Mouse (Mus musculus): Measurements from ENCODE around the gene Emg1.

Gene Emg1

DNA sequence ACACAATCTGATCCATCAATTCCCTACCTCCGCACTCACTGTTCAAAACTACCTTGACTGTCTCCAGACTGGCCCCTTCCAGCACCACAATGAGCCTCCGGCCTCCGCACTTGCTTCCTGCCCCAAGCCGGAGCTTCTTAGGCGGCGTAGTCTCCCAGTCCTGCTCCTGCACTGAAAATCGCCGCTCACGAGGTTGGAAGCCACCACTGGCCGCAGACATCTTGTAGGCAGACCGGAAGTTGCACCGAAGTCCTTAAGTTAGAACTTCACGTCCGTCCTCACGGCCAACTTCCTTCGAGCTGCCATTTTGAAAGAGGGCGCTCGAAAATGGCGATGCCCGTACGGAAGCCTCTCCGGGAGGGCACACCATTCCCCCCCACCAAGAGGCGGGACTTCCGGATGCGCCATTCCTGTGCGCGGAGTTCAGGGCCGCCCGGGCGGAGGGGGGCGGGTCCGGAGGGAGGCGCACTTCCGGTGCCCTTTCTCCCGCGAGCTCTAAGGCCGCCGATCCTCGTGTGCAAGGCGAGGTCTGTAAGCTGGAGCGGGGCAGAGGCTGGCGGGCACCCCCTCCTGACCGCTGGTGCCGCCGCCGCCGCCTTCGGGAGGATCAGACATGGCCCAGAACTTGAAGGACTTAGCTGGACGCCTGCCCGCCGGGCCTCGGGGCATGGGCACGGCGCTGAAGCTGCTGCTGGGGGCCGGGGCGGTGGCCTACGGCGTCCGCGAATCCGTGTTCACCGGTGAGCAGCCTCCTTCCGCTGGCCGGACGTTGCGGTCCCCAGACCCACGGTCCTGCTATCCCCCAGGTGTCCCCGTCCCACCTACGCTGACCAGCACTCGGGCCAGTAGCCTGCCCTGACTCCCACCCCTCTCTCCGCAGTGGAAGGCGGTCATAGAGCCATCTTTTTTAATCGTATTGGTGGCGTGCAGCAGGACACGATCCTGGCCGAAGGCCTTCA lies at the start of gene Emg1, which contains the start of gene Phb2:
Gene Emg1 (minus strand): TSS at position 355 of the 959 bp plus-strand sequence.
Gene Phb2 (plus strand): TSS at position 513 of the 959 bp plus-strand sequence.
- DNase-seq (ENCODE audit: low read depth) = peak; percentile 99

DNA sequence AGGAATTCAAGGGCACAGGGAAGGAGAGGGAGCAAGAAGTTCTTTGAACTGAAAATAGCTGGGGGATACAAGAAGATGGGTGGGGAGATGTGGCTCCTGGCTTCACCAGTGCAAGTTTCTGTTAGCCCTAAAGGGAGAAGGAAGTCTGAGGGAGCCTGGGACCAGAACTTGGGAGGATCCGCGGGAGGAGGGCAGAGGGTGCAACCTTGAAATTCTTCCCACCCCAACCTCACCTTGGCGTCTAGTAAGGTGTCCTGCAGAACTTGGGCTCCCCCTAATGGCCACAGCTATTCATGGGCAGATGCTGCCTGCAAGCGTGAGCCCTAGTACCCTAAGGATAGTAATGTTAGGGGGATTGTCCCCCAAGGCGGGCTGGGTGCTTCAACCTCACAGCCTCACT lies 47.3 kb upstream of the Emg1 start:
- peak; percentile 92 for DNase-seq (ENCODE audit: low read depth)

DNA sequence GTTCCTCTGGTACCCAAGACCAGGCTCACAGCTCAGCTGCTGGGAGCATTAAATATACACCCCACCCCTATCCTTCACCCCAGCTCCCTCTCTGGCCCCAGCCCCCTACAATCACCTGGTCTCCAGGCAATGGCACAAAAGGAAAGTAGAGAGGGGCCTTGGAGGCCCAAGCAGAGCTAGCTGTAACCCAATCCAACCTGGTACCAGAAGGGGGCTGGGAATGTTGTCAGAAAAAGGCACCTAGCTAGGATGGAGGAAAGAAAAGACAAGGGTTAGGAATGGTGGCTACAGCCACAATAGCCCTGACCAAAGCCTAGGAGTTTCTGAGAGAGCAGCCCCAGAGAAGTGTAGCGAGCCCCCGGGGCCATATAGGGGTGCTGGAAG lies 46.9 kb upstream of the Emg1 start:
- DNase-seq (ENCODE audit: low read depth) = no peak

DNA sequence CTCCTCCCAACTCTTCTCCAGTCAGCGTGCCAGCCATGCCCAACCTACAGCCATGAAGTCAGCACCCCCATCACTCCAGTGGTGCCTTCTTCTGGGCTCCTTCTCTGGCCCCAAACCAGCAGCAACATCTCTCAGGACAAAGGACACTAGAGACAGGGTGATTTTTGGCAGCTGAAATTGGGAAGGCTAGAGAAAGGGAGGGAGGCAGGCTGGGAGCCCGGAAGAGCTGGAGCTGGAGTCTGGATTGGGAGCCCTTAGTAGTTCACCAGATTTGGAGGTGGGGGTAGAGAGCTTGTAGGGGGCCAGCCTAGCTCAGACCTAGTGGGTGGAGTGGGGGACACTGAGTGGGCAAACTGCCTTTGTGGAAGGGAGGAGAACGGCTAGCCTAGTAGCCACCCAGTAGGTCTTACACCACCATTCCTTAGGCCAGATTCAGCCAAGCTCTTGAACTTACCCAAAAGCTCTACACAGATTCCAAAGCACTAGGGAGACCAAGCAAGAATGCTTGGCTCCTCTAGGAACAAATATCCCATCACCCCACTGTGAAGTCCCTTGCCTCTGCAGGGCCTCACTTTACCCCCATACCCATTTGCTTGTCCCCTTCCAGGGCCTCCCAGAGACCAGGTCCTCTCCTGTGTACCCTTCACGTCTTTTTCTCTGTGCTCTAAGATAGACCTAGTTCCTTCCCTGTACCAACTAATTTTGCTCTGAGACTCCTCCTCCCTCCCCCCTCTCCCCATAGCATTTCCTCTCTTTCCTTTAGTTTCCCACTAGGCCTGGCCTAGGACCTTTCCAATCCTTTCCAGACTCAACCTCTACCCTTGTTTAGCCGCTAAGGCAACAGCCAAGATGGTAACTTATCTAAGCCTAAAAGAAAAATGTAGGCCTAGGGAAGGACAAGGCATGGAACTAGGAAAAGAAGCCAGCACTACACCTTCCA lies 46.2 kb upstream of the Emg1 start:
- peak; percentile 85 for DNase-seq (ENCODE audit: low read depth)

DNA sequence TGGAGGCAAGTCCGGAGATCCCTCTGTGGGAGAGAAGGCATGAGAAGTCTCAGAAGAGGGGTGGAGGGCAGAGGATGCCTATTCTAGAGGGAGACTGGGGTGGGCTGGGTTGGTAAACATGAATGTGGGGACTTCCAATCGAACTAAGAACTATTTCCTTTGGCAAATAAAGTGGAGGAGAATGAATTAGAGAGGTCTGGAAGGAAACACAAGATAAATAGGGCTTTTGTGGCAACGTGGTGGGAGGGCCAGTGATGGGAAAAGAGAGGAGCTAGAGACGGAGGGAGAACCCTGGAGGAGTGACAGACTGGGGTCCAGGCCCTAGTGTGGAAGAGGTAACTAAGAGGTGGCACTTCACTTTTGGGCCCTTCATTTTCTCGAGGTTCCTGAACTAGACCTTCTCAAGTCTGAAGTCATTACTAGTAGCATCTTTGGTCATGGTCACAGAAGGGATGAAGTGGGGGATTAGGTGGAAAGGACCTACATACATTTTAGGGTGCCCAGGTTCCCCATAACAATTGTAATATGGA lies 45.4 kb upstream of the Emg1 start:
- no peak for DNase-seq (ENCODE audit: low read depth)

DNA sequence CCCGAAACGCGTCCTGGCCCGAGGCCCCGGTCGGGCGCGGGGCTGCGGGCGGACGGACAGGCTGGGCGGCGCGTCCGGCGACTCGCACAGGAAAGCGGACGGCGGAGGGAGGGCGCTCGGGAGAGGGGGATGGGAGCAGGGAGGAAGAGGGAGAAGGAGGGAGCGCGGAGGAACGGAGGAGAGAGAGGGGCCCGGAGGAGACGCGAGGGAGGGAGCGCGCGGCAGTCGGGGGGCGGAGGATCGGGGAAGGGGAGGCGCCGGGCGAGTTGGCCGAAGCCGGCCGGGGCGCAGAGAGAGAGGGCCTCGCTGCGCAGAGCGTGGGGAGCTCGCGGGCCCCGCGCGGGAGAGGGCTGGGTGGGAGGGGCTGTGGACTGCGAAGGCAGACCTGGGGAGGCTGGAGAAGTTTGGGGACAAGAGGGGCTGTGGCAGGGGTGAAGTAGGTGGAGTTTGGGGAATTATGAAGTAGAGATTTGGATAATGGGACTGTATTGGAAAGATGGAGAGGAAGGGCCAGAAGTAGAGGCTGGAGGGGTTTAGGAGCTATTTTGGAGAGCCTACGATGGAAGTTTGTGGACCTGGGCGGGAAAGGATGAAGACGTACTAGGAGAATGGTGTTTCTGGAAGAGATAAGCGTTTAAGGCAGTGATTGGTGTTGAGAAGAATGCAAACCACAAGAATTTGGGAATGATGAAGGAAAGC lies 44.8 kb upstream of the Emg1 start:
- DNase-seq (ENCODE audit: low read depth) = peak; percentile 94

DNA sequence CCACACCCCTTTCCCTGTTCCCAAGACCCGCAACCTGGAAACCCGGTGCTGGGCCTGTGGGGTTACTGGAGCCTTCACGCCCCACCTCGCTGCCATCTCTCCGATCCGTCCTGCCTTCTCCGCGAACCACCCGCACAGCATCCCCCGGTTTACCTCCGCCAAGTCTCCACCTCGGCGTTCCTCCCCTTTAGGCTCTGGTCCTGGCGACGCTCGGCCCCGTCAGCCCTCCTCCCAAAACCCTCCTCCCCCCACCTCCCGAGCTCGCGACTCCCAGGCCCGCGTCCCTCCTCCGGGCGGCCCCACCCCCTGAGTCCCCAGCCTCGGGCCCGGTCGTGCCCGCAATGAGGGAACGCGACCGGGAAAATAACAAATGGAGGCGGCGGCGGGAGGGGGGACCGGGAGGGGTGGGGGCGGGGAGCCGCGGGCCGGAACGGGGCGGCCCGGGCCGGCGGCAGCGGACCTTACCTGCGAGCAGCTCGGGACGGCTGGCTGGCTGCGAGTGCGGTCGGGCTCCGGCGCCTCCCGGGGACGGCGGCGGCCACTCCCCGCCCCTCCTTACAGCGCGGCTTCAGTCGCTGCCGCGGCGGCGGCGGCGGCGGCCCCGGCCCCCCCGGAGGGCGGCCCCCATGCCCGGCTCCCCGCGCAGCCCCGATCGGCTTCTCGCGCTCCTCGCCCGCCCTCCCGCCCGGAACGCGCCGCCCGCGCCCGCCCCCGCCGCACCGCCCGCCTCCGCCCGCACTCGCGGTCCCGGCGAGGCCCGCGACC lies 44.0 kb upstream of the Emg1 start, which contains the start of the genes Gm45234 and Atn1:
Gene Gm45234 (minus strand): TSS at position 191 of the 765 bp plus-strand sequence.
Gene Atn1 (minus strand): TSS at position 694 of the 765 bp plus-strand sequence.
- peak; percentile 85 for DNase-seq (ENCODE audit: low read depth)

DNA sequence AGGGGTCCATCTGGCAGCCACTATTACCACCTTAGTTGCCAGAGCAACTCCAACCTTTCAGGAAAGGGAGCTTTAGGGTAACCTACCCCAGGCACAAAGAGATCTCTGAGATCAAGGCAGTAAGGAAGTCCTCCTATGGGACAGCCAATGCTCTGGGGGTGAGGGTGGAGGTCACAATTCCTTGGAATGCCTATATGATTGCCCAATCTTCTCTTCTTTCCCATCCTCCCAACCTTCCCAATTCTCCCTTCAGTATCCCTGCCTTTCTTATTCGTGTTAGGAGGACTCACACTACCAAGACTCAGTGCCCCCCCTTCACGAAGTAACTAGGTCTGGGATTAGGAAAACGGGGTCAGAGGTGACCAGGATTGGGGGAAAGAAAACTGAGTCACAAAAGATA lies 43.3 kb upstream of the Emg1 start:
- peak; percentile 50 for DNase-seq (ENCODE audit: low read depth)

DNA sequence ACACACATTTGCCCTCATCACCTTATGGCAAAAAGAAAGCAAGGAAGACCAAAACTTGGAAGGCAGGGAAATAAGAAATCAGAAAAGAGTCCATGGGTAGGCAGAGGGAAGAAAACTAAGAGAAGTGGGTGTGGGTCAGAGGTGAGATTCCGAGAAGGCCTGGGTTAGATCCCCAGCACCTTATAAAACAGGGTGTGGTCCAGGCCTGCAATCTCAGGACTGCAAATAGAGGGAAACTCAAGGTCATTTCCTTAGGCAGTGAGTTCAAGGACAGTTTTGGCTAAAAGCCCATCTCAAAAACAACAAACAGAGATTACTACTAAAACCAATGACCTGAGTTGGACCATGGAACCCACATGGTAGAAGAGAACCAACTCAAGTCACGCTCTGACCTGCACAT lies 41.9 kb upstream of the Emg1 start:
- DNase-seq (ENCODE audit: low read depth) = no peak

DNA sequence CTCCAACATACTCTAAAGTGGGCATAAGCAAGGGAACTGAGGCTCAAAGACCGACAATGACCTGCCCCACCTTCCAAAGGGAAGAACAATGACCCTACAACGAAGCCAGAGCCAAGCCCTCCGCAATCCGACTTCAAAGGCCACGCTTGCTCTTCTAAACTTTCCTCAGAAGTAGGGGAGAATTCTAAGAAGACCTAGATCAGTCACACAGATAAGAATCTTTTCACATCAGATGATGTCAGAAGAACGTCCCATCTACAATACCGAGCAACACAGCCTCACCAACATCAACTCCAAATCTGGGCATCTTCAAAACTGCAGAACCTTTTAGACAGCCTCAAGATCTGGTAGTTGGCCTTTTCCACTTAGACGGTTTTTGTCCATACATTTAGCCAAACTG lies 38.4 kb upstream of the Emg1 start:
- no peak for DNase-seq (ENCODE audit: low read depth)

DNA sequence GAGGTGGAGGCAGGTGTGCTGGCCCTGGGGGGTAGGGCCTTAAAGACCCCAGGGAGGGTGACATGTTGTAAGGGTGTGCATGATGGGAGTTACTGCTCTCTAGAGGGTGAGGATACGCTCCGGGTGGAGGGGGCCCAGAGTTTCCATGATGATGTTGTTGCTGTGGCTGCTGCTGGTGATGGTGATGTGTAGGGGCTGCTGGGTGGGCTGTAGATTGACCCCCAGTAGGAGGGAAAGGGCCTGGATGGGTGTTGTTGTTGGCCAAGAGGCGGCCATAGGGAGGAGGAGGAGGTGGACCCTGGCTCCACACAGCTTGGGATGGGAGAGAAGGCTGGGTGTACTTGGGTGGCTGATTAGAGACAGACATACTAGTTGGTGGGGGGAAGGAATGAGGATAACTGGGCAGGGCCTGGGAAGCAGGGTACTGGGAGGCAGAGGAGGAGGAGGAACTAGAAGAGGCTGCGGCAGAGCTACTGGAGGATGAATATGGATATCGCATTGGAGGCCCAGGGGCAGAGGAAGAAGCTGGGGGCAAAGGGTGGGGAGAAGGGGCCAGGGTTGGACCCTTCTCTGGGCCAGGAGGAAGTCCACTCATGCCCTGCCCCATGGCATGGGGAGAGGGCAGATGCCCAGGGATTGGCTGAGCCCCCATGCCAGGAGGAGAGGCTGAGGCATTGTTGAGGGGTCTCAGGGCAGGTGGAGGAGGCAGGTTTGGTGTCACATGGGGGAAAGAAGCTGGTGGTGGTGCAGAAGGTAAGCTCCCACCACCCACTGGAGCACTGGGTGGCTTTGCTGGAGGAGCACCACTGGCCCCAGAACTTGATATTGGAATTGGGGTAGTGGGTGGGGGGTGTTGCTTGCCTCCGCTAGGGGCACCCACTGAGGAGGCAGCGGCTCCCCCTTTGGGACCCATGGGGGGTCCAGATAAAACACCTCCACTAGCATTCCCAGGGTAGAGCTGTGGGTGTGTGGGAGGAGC lies 35.0 kb upstream of the Emg1 start:
- DNase-seq (ENCODE audit: low read depth) = no peak

DNA sequence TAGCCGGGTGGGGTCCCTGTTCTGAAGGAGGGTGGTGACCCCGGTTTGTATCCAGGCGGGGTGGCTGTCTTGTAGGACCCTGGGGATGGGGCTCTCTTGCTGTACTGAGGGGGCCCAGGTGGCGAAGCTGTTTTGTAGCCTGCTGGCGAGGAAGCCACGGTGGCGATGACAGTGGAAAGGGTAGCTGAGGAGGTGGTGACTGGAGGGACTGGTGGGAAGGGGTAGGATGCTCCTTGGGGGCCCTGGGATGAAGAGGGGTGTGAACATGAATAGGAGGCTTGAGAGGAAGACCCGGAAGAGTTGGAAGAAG lies 34.3 kb upstream of the Emg1 start:
- no peak for DNase-seq (ENCODE audit: low read depth)

DNA sequence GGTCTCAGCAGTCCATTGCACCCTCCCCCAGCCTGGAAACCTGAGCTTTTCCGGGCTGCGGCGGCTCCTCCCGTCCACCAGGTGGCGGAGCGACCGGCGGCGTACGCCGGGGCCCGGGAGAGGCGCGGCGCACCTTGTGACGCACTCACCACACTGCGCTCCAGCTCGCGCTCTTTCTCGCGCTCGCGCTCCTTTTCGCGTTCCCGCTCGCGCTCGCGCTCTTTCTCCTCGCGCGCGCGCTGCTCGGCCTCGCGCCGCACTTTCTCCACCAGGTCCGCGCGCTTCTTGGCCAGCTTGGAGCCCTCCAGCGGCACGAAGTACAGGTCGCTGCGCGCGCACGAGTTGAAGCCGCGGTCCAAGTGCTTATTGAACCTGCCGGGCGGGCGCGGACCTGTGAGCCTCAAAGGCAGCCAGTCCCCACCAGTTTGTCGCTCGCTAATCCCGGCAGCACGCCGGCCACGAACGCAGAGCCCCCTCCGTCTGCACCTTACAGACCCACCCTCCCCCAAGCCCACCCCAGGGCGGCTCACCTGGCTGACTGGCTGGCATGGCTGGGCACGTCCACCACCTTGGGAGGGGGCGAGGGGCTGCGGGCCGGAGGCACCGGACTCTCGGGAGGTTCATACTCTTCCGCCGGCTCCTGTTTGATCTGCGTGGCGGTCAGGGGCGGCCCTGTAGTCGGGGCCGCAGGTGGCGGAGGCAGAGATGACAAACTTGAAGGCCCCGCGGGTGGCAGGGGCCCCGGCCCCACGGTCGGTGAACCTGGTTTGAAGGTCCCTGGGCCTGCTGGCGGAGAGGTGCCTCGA lies 33.7 kb upstream of the Emg1 start:
- DNase-seq (ENCODE audit: low read depth) = peak; percentile 86

DNA sequence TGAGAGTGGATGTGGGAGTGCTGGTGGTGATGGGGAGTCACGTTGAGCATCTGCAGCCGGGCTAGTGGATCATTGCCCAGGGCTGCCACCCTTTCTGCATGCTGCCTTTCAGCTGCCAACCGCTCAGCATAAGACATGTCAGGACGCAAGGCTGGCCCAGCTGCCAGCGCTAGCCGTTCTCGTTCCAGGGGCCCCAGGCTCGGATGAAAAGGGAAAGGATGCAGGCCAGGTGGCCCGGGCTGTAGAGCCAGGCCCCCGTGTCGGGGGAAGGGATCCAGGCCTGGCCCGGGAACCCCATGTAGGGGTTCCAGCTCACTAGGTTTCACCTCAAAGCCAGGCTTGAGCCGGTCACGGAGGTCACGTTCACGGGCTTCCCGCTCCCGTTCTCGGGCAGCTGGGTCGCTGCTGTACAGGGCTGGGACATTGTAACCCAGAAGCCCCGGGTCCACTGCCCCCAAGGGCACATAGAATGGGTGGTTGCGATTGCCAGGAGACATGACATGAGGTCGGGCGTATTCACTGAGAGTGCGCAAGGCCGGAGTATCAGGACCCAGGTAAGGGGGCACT lies 32.9 kb upstream of the Emg1 start:
- no peak for DNase-seq (ENCODE audit: low read depth)

DNA sequence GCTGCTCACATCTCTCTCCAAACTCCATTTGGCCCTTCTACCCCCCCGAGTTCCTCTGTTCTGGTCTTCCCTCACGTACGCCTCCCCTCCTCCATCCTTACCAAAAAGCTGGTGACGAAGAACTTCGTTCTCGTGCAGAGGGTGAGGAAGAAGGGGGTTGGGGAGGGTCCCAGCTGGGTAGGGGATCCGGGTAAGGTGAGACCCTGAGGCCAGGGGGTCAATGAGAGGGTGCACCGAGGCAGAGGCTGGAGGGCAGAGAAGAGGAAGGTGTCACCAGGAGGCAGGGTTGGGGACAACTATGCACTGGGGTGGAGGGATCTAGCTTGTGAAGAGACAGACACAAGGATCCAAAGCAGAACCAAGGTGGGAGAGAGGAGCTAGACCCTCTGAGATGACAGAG lies 31.7 kb upstream of the Emg1 start:
- DNase-seq (ENCODE audit: low read depth) = no peak

DNA sequence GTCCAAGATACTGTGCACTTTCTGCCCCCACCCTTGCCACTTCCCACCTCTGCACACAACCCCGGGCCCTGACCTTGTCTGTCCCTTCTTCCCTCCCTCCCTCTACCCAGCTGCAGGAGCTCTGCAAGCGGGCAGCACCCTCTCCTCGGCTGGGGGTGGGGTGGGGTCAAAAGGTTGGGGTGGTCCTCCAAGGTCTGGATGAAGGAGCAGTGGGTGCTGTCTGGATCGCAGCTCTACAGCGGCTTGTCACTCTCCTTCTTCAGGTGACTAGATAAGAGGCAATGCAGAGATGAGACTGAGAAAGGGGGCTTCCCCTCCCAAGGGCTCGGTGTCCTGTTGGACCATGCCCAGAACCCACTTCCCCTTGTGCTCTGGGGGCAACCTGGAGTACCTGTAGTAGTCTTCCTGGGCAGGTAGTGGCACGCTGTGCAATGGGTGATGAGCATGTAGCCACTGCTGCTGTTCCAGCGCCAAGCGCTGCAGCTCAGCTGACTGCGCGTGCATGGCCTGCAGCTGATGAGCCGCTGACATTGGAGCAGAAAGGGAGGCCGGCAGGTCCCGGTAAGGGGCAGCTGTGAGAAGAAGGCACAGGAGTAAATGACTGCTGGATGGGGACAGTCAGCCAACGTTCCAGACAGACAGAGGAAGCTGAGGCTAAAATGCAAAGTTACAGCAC lies 31.0 kb upstream of the Emg1 start:
- no peak for DNase-seq (ENCODE audit: low read depth)

DNA sequence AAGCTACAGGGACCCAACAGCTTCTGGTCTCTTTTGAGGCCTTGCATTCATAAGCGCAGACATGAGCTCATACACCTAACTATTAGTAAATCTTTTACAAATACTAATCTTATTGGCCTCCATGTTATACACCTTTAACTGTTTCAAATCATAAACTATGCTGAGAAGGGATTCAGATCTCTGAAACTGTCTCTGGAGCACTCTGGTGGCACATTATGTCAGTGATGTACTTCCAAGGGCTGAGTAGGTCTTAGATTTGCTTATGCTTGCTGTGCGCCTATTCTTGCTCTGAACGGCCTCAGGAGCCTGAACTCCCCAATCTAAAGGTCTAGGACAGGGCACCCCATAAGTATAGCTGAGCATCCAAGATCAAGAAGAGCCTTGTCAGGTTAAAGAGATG lies 29.9 kb upstream of the Emg1 start:
- DNase-seq (ENCODE audit: low read depth) = no peak
